Mouse (Mus musculus) kidney, postnatal 0 days (tissue): ENCODE measurements around the gene 2310011J03Rik. TPM values are rescaled to one million over a fixed set of nuclear protein-coding genes. Genes with fewer than 3 reads are reported as not detected.

Experiments
- ATAC-seq: fragments of 200-750 bp; cut with Nextera tagmentation; replicated peaks from 2 replicates; pipeline ENCODE4 v1.8.0; 2017; ENCODE audit warnings: low read depth, moderate number of reproducible peaks, moderate TSS enrichment, moderate library complexity; ENCODE audit not compliant: low FRiP score
- DNase-seq: peaks from one replicate; pipeline ENCODE4 v3.0.0-alpha.2; 2016; ENCODE audit warnings: low spot score
- H3K27ac ChIP-seq: fragments of 300-500 bp; sonication (generic); 2 replicates; pipeline ENCODE4 v1.5.1; 2014; ENCODE audit warnings: mild to moderate bottlenecking
- H3K27me3 ChIP-seq: fragments of 300-500 bp; sonication (generic); 2 replicates; pipeline ENCODE4 v1.6.1; 2014; ENCODE audit warnings: low read length, mixed read lengths; ENCODE audit not compliant: insufficient read depth
- H3K36me3 ChIP-seq: fragments of 300-500 bp; sonication (generic); 2 replicates; pipeline ENCODE4 v1.6.1; 2014; ENCODE audit warnings: low read length, mixed read lengths; ENCODE audit not compliant: insufficient read depth
- H3K4me1 ChIP-seq: fragments of 300-500 bp; sonication (generic); replicated peaks from 2 replicates; pipeline ENCODE4 v1.6.1; 2014; ENCODE audit warnings: antibody characterized with exemption, low read length, mixed read lengths; ENCODE audit not compliant: insufficient read depth
- H3K4me2 ChIP-seq: fragments of 300-500 bp; sonication (generic); 2 replicates; pipeline ENCODE4 v1.6.1; 2014; ENCODE audit warnings: mild to moderate bottlenecking, low read length, moderate library complexity, mixed read lengths
- H3K4me3 ChIP-seq: fragments of 300-500 bp; sonication (generic); replicated peaks from 2 replicates; pipeline ENCODE4 v1.5.1; 2014; ENCODE audit warnings: low read depth, low read length
- H3K9ac ChIP-seq: fragments of 300-500 bp; sonication (generic); 2 replicates; pipeline ENCODE4 v1.6.1; 2014; ENCODE audit warnings: low read depth, low read length
- H3K9me3 ChIP-seq: fragments of 300-500 bp; sonication (generic); replicated peaks from 2 replicates; pipeline ENCODE4 v1.6.1; 2016; ENCODE audit warnings: low read length, inconsistent platforms, mixed read lengths
- CTCF ChIP-seq: IDR thresholded peaks from 2 replicates; pipeline ENCODE4 v1.5.1; 2016; ENCODE audit warnings: antibody characterized with exemption, low read depth, mild to moderate bottlenecking, moderate library complexity
- WGBS: fragments of 180-500 bp; shearing (Covaris S2); extraction: QIAGEN DNeasy Blood & Tissue Kit; methylation state at CpG from one replicate; pipeline ENCODE4 v1.1.7; 2014; 5-methylcytosine and 5-hydroxymethylcytosine counted together
- polyA plus RNA-seq: library from polyadenylated mRNA; unstranded; fragments of >200 nt; fragmentation: Nextera tagmentation; extraction: Ambion mirVana; gene quantifications from 2 replicates; pipeline ENCODE4 v1.2.1, GENCODE M21; 2015

Gene 2310011J03Rik
- polyA plus RNA-seq, 1 experiment from 2014 or later: 52.2 TPM

DNA sequence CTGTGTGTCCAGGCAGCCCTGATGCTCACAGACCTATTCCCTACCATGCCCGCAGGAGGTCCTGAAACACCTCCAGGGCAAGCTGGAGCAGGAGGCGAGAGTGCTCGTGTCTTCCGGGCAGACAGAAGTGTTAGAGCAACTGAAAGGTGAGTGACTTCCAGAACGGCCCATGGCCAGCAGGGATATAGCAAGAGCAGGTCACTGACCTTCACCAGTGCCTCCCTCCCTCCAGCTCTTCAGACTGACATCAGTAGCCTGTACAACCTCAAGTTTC, 18.3 kb downstream of the 2310011J03Rik start:
- no peaks in the 10 kb centered on the region for H3K9me3 ChIP-seq
- no peak overlapping the region for H3K4me2 ChIP-seq
- no peak overlapping the region for H3K27ac ChIP-seq
- 55% methylated on average over 5 of the region's 5 CpGs for WGBS
- DNase-seq (no peak), ATAC-seq (no peak)
- no peak for TF ChIP-seq CTCF
- no peak overlapping the region for H3K4me3 ChIP-seq
- peaks cover 3% of the 10 kb centered on the region; the same call in 1 of the 2 replicates for H3K4me1 ChIP-seq
- H3K27me3 ChIP-seq: peaks cover 43% of the 10 kb centered on the region
- no peak overlapping the region for H3K9ac ChIP-seq
- H3K36me3 ChIP-seq: no peaks in the 10 kb centered on the region

DNA sequence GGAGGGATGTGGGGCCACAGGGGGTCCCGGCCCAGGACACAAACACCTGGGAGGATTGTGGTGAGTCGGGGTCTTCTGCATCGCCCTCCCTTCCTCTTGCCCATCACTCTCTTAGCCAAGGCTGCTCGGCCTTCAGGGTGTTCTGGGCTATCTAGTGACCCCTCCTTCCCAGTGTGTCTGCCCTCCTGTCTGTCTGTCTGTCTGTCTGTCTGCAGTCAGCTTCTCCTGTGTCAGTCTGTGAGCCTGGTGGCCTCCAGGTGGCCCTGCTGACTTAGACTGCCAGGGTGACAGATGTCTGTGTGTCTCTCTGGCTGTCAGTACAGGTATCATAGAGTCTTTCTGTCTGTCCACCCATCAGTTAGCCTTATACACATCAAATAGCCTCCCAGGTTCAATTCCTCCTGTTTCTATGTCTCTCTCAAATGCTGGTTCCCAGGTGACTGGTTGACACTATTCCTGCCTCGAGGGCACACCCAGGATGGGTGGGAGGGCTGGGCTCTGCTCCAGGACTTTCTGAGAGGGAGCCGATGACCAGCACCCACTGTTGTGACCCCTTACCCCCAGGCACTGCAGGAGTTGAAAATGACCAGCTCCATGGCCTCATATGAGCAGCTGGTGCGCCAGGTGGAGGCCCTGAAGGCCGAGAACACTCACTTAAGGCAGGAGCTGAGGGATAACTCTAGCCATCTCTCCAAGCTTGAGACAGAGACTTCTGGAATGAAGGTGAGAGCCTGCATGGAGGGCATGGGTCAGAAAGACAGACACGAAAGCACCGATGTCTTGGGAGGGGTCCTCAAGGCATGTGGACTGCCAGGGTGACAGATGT, 18.9 kb downstream of the 2310011J03Rik start:
- H3K9ac ChIP-seq: no peak overlapping the region
- H3K4me2 ChIP-seq: no peak overlapping the region

DNA sequence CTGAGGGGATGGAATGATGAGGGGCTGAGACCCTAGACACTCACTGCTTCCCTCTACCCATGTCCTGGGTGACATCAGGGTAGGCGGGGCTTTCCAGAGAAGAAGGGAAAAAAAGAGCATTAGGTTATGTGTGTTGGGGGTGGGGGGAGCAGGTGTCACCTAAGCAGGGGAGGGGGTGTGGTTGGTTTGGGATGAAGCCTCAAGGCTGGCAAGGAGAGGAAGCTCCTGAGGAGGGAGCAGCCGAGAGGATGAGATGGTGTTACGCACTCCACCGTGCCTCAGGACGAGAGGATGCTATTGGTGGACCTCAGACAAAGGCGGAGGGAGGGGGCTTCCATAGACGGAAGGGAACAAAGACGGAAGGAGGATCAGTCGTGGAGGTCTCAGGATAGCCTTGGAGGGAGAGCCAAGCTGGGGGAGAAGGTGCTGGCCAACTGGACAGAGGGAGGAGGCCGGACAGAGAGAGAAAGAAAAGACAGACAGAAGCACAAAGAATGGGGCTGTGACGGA, 19.6 kb downstream of the 2310011J03Rik start:
- Histone ChIP-seq H3K9me3 (no peaks in the 10 kb centered on the region), H3K4me1 (peaks cover 3% of the 10 kb centered on the region; the same call in 1 of the 2 replicates), H3K4me3 (no peak overlapping the region), H3K36me3 (no peaks in the 10 kb centered on the region), H3K27ac (no peak overlapping the region), H3K4me2 (no peak overlapping the region), H3K9ac (no peak overlapping the region), H3K27me3 (peaks cover 43% of the 10 kb centered on the region)
- ATAC-seq (no peak), DNase-seq (no peak)
- 26% methylated on average over 11 of the region's 11 CpGs for WGBS
- TF ChIP-seq CTCF: no peak

More for the DNA sequence above, 18.9 kb downstream of the 2310011J03Rik start:
- Histone ChIP-seq H3K36me3 (no peaks in the 10 kb centered on the region), H3K4me1 (peaks cover 3% of the 10 kb centered on the region; the same call in 1 of the 2 replicates), H3K4me3 (no peak overlapping the region), H3K27ac (no peak overlapping the region), H3K27me3 (peaks cover 43% of the 10 kb centered on the region), H3K9me3 (no peaks in the 10 kb centered on the region)
- WGBS: 80% methylated on average over 8 of the region's 10 CpGs
- DNase-seq: no peak
- no peak for ATAC-seq
- no peak for TF ChIP-seq CTCF

DNA sequence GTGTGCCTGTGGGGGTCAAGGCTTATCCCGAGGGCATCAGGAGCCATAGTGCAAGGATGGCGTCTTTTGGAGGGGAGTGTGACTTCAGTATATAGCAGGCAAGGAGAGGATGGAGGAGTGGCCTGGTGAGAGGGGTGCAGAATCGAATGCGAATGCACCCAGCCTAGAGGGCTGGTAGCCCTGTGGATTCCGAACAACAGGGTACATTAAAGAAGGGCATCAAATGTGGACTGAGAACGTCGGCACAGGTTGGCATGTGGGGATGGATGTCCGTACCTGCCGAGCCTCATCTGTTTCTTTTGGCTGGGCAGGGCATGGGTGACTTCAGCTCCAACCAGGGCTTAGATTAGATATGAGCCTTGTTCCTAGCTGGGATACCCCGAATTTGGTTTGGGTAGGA, 20.5 kb downstream of the 2310011J03Rik start:
- no peak overlapping the region for H3K4me3 ChIP-seq
- no peak for ATAC-seq
- 48% methylated on average over 10 of the region's 10 CpGs for WGBS
- H3K27me3 ChIP-seq: peaks cover 43% of the 10 kb centered on the region
- no peak overlapping the region for H3K27ac ChIP-seq
- H3K9me3 ChIP-seq: no peaks in the 10 kb centered on the region
- no peak overlapping the region for H3K4me2 ChIP-seq
- H3K9ac ChIP-seq: no peak overlapping the region
- peaks cover under 1% of the 10 kb centered on the region; the same call in 1 of the 2 replicates for H3K36me3 ChIP-seq
- no peak for DNase-seq
- H3K4me1 ChIP-seq: peaks cover 3% of the 10 kb centered on the region; the same call in 1 of the 2 replicates
- TF ChIP-seq CTCF: no peak

DNA sequence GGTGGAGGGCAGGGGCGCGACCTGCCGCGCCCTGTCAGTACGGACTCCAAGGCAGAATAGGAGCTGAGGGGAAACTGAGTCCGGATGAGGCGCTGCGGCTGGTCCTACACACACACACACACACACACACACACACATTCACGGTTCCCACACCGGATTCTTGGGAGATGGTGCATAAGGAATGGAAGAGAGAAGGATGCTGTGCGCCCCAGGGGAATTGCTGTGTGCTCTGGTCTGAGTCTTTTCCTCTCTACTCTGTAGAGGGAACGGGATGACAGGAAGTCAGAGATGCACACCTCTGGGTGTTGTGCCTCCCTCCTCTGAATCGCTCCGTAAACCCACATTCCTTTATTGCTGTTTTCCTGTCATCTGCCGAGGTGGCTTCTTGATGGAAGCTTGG, 21.0 kb downstream of the 2310011J03Rik start:
- Histone ChIP-seq H3K4me3 (no peak overlapping the region), H3K4me1 (peaks cover 3% of the 10 kb centered on the region; the same call in 1 of the 2 replicates), H3K9ac (no peak overlapping the region), H3K27me3 (peaks cover 43% of the 10 kb centered on the region), H3K36me3 (peaks cover 5% of the 10 kb centered on the region; the same call in 1 of the 2 replicates), H3K27ac (no peak overlapping the region), H3K9me3 (no peaks in the 10 kb centered on the region), H3K4me2 (no peak overlapping the region)
- no peak for DNase-seq
- no peak for TF ChIP-seq CTCF
- WGBS: 11% methylated on average over 15 of the region's 15 CpGs
- no peak for ATAC-seq

DNA sequence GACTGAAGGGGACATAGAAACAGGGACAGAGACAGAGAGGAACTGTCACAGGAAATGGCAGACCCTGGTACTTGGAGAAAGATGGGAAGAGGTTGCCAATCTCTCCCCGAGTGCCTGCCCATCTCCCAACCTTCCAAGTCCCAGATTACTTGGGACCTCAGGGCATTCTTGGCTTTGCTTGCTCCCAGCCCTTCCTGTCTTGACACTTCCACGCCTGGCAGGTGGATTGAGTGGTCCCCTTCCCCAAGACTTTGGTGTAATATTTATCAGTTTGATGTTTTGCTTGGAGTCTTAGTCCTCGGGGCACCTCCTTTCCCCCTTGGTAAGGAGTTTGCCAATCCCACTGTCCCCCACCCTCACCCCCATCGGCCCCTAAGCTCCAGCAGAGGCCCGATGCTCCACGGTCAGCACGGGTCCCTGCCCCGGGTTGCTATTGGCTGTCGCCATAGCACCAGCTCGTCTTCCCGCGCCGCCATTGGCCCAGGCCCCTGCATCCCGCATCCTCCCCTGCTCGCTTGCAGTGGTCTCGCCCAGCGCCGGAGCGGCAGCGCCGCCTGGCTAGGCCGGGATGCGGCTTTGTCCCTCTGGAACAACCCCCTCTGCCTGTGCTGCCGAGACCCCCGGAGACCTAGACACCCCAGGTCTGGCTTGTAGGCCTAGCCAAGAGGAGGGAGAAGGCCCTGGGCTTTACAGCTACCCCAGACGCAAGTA, 21.6 kb downstream of the 2310011J03Rik start:
- no peak overlapping the region for H3K4me3 ChIP-seq
- H3K27ac ChIP-seq: no peak overlapping the region
- no peaks in the 10 kb centered on the region for H3K9me3 ChIP-seq
- peaks cover 11% of the 10 kb centered on the region; the same call in 1 of the 2 replicates for H3K36me3 ChIP-seq
- ATAC-seq (0 out of 2 replicates have a peak, but pooled peaks have one; percentile 29), DNase-seq (peak; percentile 74)
- no peak overlapping the region for H3K9ac ChIP-seq
- TF ChIP-seq CTCF: peak; percentile 21; the same call in 1 of the 2 replicates
- peaks cover 3% of the 10 kb centered on the region; the same call in 1 of the 2 replicates for H3K4me1 ChIP-seq
- H3K4me2 ChIP-seq: no peak overlapping the region
- WGBS: 3% methylated on average over 26 of the region's 26 CpGs
- peaks cover 43% of the 10 kb centered on the region for H3K27me3 ChIP-seq
